Mouse (Mus musculus) stomach, postnatal 0 days (tissue): ENCODE data around the gene Tmprss6. TPM values are rescaled to one million over a fixed set of nuclear protein-coding genes. Genes with fewer than 3 reads are reported as not detected.

Source experiments
- ATAC-seq: fragments of 200-750 bp; cut with Nextera tagmentation; 2 replicates; pipeline ENCODE4 v1.8.0; 2017; ENCODE audit not compliant: low FRiP score, low TSS enrichment
- DNase-seq: peaks from one replicate; pipeline ENCODE4 v3.0.0-alpha.2; 2016; ENCODE audit warnings: low spot score
- H3K27ac ChIP-seq: fragments of 300-500 bp; sonication (generic); replicated peaks from 2 replicates; pipeline ENCODE4 v1.5.1; 2014; ENCODE audit warnings: mild to moderate bottlenecking, control low read depth
- H3K27me3 ChIP-seq: fragments of 300-500 bp; sonication (generic); 2 replicates; pipeline ENCODE4 v1.6.1; 2014; ENCODE audit warnings: low read length; ENCODE audit not compliant: control insufficient read depth, insufficient read depth
- H3K36me3 ChIP-seq: fragments of 300-500 bp; sonication (generic); 2 replicates; pipeline ENCODE4 v1.6.1; 2014; ENCODE audit warnings: low read length, mixed read lengths; ENCODE audit not compliant: control insufficient read depth, insufficient read depth
- H3K4me1 ChIP-seq: fragments of 300-500 bp; sonication (generic); replicated peaks from 2 replicates; pipeline ENCODE4 v1.6.1; 2014; ENCODE audit warnings: antibody characterized with exemption; ENCODE audit not compliant: control insufficient read depth, insufficient read depth
- H3K4me2 ChIP-seq: fragments of 300-500 bp; sonication (generic); replicated peaks from 2 replicates; pipeline ENCODE4 v1.6.1; 2014; ENCODE audit warnings: low read depth, mild to moderate bottlenecking, control low read depth, moderate library complexity
- H3K4me3 ChIP-seq: fragments of 300-500 bp; sonication (generic); 2 replicates; pipeline ENCODE4 v1.5.1; 2014; ENCODE audit warnings: low read depth, low read length, control low read depth
- H3K9ac ChIP-seq: fragments of 300-500 bp; sonication (generic); 2 replicates; pipeline ENCODE4 v1.6.1; 2014; ENCODE audit warnings: mild to moderate bottlenecking, low read length, control low read depth, mixed read lengths
- H3K9me3 ChIP-seq: fragments of 300-500 bp; sonication (generic); 2 replicates; pipeline ENCODE4 v1.6.1; 2016; ENCODE audit warnings: low read length; ENCODE audit not compliant: control insufficient read depth
- CTCF ChIP-seq: IDR thresholded peaks from 2 replicates; pipeline ENCODE4 v1.5.1; 2016; ENCODE audit warnings: antibody characterized with exemption, low read depth, mild to moderate bottlenecking, moderate library complexity
- EP300 ChIP-seq: optimal IDR thresholded peaks from 2 replicates; pipeline ENCODE3; 2016; ENCODE audit warnings: antibody characterized with exemption
- WGBS: fragments of 180-500 bp; shearing (Covaris S2); extraction: QIAGEN DNeasy Blood & Tissue Kit; methylation state at CpG from one replicate; pipeline ENCODE4 v1.1.7; 2014; 5-methylcytosine and 5-hydroxymethylcytosine counted together
- polyA plus RNA-seq: library from polyadenylated mRNA; unstranded; fragments of >200 nt; fragmentation: Nextera tagmentation; extraction: Ambion mirVana; gene quantifications from 2 replicates; pipeline ENCODE4 v1.2.1, GENCODE M21; 2015

Gene Tmprss6
- polyA plus RNA-seq, 1 experiment from 2014 or later: 0.50 TPM

DNA sequence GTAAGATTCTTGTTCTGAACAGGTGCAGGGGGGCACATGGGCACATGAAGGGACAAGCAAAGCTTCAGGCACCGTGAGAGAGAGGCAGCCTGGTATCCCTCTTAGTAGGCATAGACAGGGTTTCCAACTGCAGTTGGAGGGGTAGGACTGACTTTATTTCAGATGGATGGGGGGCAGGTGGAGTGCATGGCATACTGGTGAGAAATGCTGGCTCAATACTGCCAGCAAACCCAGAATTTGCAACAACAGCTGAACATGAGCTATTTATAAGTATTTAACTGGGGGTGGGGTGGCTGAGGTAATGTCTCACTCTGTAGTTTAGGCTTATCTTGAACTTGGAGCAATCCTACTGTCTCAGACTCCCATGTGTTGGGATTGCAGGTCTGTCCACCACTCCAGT, 35.6 kb upstream of the Tmprss6 start:
- 85% methylated on average over 1 of the region's 1 CpGs for WGBS
- no peak for TF ChIP-seq EP300
- TF ChIP-seq CTCF: no peak

DNA sequence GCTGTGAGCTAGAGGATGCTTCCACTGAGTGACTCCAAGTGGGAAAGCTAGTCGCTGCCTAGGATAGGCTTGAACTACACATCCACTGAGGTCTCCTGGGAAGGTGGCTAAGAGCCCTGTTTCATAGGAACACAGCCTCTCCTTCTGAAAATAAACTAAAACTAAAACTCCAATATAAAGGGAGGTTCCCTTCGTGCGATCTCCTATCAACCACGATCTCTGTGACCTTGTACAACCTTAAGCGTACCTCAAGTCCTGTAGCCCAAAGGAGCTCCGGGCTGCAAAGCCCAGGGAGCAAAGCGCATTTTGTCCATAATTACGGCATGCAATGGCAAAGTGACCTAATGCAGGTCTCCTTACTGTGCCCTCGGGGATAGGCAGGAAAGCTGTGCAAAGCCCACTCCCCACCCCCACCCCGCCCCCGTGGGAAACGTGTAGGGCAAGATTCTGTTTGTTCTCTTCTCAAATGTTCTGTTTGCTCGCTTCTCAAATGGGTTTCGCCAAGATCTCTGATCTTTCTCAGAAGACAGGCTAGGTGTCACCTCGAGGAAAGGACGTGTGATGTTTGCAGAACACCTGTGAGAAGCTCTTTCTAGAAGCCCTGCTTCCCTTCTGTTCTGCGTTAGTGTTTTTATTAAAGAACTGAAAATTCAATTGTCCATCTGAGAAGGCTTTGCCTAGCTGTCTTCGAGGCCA, 34.2 kb upstream of the Tmprss6 start:
- WGBS: 54% methylated on average over 18 of the region's 18 CpGs
- Histone ChIP-seq H3K9me3 (no peaks in the 10 kb centered on the region), H3K9ac (no peak overlapping the region), H3K4me2 (no peak overlapping the region), H3K36me3 (no peaks in the 10 kb centered on the region), H3K27me3 (no peaks in the 10 kb centered on the region), H3K4me1 (no peaks in the 10 kb centered on the region), H3K27ac (no peak overlapping the region), H3K4me3 (no peak overlapping the region)
- no peak for TF ChIP-seq CTCF
- TF ChIP-seq EP300: no peak
- DNase-seq (no peak), ATAC-seq (no peak)

More for the DNA sequence above, 35.6 kb upstream of the Tmprss6 start:
- Histone ChIP-seq H3K27me3 (no peaks in the 10 kb centered on the region), H3K36me3 (no peaks in the 10 kb centered on the region), H3K9ac (no peak overlapping the region), H3K4me1 (no peaks in the 10 kb centered on the region), H3K9me3 (no peaks in the 10 kb centered on the region), H3K4me2 (no peak overlapping the region), H3K4me3 (no peak overlapping the region), H3K27ac (no peak overlapping the region)
- DNase-seq (no peak), ATAC-seq (no peak)

DNA sequence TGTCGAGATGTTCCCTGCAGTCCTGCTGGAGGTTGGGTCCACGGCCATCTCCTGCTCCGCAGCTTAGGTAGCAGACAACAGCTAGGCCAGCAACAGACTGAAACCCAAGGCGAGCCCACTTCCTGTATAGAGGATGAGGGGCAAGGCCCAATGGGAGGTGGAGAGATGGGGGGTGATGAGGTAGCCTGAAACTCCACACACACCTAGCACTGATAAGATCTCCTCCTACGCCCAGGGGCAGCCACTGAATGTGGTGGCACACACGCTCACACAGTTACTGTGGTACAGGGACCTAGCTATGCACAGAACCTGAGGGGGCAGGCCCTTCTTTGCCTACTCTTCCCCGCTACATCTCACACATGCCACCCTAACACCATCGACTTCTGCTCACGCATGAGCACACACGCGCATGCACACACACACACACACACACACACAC, 26.6 kb upstream of the Tmprss6 start, which contains the start of gene Il2rb:
Gene Il2rb, minus strand, starts transcription at position 304 of the 439 bp plus-strand sequence.
- no peak for TF ChIP-seq EP300
- no peak for TF ChIP-seq CTCF
- WGBS: 89% methylated on average over 11 of the region's 11 CpGs
- Histone ChIP-seq H3K9me3 (no peaks in the 10 kb centered on the region), H3K9ac (no peak within 1 kb of the TSS), H3K36me3 (no peaks in the 10 kb centered on the region), H3K27me3 (no peaks in the 10 kb centered on the region), H3K4me3 (no peak within 1 kb of the TSS), H3K27ac (no peak within 1 kb of the TSS), H3K4me1 (no peaks in the 10 kb centered on the region), H3K4me2 (no peak within 1 kb of the TSS)
- ATAC-seq (no peak), DNase-seq (no peak)

DNA sequence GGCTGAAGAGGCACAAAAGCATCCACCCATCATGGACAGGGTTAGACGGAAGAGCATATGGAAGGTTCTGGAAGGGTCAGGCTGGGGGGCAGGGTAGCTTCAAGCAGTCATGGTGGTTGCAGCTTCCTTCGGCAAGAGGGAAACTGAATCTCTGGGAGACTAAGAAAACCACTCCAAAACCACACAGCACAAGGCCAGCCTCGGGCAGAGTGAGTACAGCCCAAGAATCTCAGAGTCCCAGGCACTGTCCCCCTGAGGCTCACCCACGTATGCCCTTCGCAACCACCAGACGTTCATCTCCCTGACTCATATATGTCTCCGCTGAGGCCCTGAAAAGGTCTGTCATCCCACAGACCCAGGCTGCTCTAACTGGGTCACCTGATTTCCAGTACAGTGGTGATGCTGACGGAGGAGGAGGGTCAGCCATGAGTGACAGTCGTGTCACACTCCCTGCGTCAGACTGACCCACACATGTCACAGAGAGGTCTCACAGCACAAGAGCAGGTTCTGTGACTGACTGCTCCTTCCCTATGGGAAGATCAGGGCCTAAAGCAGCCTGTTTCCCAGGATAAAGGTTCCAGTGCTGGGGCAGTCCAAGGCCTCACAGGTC, 25.1 kb upstream of the Tmprss6 start:
- Histone ChIP-seq H3K9ac (no peak overlapping the region), H3K27ac (no peak overlapping the region), H3K36me3 (no peaks in the 10 kb centered on the region), H3K4me1 (no peaks in the 10 kb centered on the region), H3K4me2 (no peak overlapping the region), H3K9me3 (no peaks in the 10 kb centered on the region), H3K27me3 (no peaks in the 10 kb centered on the region), H3K4me3 (no peak overlapping the region)
- WGBS: 74% methylated on average over 10 of the region's 10 CpGs
- TF ChIP-seq EP300: no peak
- no peak for TF ChIP-seq CTCF
- ATAC-seq: no peak
- DNase-seq: no peak

DNA sequence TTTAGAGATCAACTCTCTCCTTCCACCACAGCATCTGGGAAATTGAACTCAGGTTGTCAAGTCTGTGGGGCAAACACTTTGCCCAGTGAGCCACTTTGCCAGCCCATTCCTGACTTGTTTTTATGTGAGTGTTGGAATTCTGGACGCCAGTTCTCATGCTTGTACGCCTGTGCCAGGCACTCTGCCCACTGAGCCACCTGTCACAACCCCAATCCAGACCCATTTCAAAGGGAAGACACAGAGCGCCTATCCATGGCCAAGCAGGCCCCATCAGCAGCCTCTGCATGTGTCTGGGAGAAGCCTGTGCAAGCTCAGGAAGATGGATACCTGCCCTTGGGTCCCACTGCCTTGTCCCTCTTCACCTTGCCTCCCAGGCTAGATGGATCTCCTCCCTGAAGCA, 22.9 kb upstream of the Tmprss6 start:
- Histone ChIP-seq H3K4me2 (no peak overlapping the region), H3K9ac (no peak overlapping the region), H3K9me3 (no peaks in the 10 kb centered on the region), H3K4me3 (no peak overlapping the region), H3K36me3 (no peaks in the 10 kb centered on the region), H3K27ac (no peak overlapping the region), H3K4me1 (no peaks in the 10 kb centered on the region), H3K27me3 (no peaks in the 10 kb centered on the region)
- 89% methylated on average over 3 of the region's 3 CpGs for WGBS
- TF ChIP-seq CTCF: no peak
- TF ChIP-seq EP300: no peak
- ATAC-seq (no peak), DNase-seq (no peak)

DNA sequence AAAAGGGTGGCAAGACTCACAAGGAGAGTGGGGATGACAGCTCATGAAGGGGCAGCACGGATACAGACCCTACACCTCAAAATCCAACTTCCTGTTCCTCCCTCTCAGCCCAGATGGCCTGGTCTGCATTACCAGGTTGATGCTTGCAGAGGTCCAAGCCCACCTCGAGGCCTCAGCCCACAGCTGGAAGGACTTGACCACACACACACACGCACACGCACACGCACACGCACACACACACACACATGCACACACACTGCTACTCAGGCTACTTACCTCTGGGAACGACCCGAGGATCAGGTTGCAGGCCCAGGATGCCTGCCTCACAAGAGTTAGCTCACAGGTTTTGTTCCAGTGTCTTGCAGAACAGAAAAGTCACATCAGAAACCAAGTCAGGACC, 21.5 kb upstream of the Tmprss6 start:
- Histone ChIP-seq H3K4me1 (no peaks in the 10 kb centered on the region), H3K4me2 (no peak overlapping the region), H3K9ac (no peak overlapping the region), H3K36me3 (no peaks in the 10 kb centered on the region), H3K4me3 (no peak overlapping the region), H3K9me3 (no peaks in the 10 kb centered on the region), H3K27ac (no peak overlapping the region), H3K27me3 (no peaks in the 10 kb centered on the region)
- no peak for ATAC-seq
- no peak for DNase-seq
- TF ChIP-seq CTCF (no peak), EP300 (no peak)
- 59% methylated on average over 8 of the region's 8 CpGs for WGBS
